33 mouse cellular contexts compared by ENCODE assay signal in the genomic region with DNA sequence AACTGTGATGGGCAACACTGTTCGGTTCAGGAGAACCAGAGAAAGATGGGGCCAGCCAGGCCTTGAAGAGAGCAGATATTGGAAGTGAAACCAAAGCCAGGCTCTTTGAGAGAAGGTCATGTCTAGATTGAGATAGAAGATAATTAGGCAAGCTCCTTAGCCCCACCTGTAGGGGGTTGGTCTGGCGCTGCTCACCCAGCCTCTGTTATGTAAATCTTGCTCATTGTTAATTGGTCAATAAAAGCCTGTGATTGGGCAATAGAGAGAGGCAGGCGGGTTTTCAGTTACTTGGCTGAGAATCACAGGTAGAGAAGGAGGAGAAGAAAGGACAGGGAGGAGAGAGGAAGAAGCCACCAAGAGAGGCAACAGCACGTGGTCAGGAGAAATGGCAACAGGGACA. TPM values are rescaled to one million over a fixed set of nuclear protein-coding genes. Genes with fewer than 3 reads are reported as not detected.
DNase-seq lines count a peak whose midpoint lies in the region; ATAC-seq and TF ChIP-seq lines count a peak whose summit lies in the region.
"Had no signal": no experiment of that assay in that cellular context is flagged by ENCODE, and none has a peak within 500 bp of the region (broad histone marks: within the 10 kb centered on the region; RNA-seq: fewer than 3 reads in every experiment).

No protein-coding gene starts in this region.

- 79% methylated on average over 4 of the region's 4 CpGs for WGBS in heart, embryonic 12.5 days

- DNase-seq in adrenal gland, postnatal 14 days, result peak; percentile 4
- no peak for DNase-seq in adrenal gland, adult (ENCODE audit: inconsistent age in 2 of 2, low spot score in 1 of 2)
- peak; percentile 46 for DNase-seq in ES-E14 (ENCODE audit: low read depth, low spot score)
- peak; percentile 43 for DNase-seq in fat pad, adult 2 months (ENCODE audit: extremely low read depth, low read depth, low spot score)
- no peak for DNase-seq in layer of hippocampus, postnatal 36 days
- no peak for DNase-seq in layer of hippocampus, adult 9-10 months (ENCODE audit: low spot score)
- no peak for DNase-seq in thymus, postnatal 0 days (ENCODE audit: low spot score)
- DNase-seq: adrenal gland, adult 2 months; adrenal gland, postnatal 25 days; B cell, adult 2 months; cerebellum, adult 11-12 months; cerebellum, adult 8-10 months; cerebellum, postnatal 14 days; gastrocnemius, postnatal 25 days; heart, adult 11 months; heart, postnatal 10 days; heart, postnatal 36 days; kidney, adult 18-20 months had no signal

- H3K4me3 ChIP-seq in ES-E14 (ENCODE audit: insufficient read depth in 1 of 2, low read depth in 1 of 2, low read length in 2 of 2, poor library complexity in 1 of 2, severe bottlenecking in 1 of 2), result no peak overlapping the region
- no peak overlapping the region for H3K4me3 ChIP-seq in heart, embryonic 12.5 days
- H3K4me3 ChIP-seq: embryonic facial prominence, embryonic 12.5 days; embryonic facial prominence, embryonic 15.5 days; forebrain, embryonic 12.5 days; forebrain, embryonic 15.5 days; heart, embryonic 15.5 days; hindbrain, embryonic 10.5 days; hindbrain, embryonic 13.5 days had no signal

- H3K9ac ChIP-seq in ES-E14 (ENCODE audit: insufficient read depth, low read depth, low read length, poor library complexity, severe bottlenecking), result no peak overlapping the region
- H3K9ac ChIP-seq in heart, embryonic 12.5 days, result no peak overlapping the region
- H3K9ac ChIP-seq: embryonic facial prominence, embryonic 12.5 days; embryonic facial prominence, embryonic 15.5 days; forebrain, embryonic 12.5 days; forebrain, embryonic 15.5 days; heart, embryonic 15.5 days; hindbrain, embryonic 13.5 days had no signal

- peaks cover 0 to 21% of the 10 kb centered on the region in 2 experiments; a peak in 2 of 4 replicates for H3K4me1 ChIP-seq in ES-E14 (ENCODE audit: control insufficient read depth in 2 of 2, insufficient read depth in 2 of 2, low read length in 2 of 2, poor library complexity in 1 of 2)
- peaks cover 12% of the 10 kb centered on the region for H3K4me1 ChIP-seq in heart, embryonic 12.5 days (replicated peaks)
- H3K4me1 ChIP-seq: embryonic facial prominence, embryonic 15.5 days; forebrain, embryonic 15.5 days had no signal

- peaks cover 4% of the 10 kb centered on the region for H3K27me3 ChIP-seq in heart, embryonic 12.5 days (replicated peaks)
- H3K27me3 ChIP-seq: CH12.LX; embryonic facial prominence, embryonic 12.5 days; embryonic facial prominence, embryonic 15.5 days; forebrain, embryonic 12.5 days; forebrain, embryonic 15.5 days; heart, embryonic 15.5 days; hindbrain, embryonic 13.5 days had no signal

- H3K27ac ChIP-seq in ES-E14 (ENCODE audit: insufficient read depth, low read depth, low read length, poor library complexity, severe bottlenecking), result 0 out of 2 replicates have a peak overlapping the region, but pooled peaks have one; percentile 8
- H3K27ac ChIP-seq in heart, embryonic 12.5 days (ENCODE audit: poor library complexity, severe bottlenecking), result no peak overlapping the region
- H3K27ac ChIP-seq: embryonic facial prominence, embryonic 12.5 days; embryonic facial prominence, embryonic 15.5 days; forebrain, embryonic 12.5 days; forebrain, embryonic 15.5 days; heart, embryonic 15.5 days; hindbrain, embryonic 10.5 days; hindbrain, embryonic 13.5 days had no signal

- H3K36me3 ChIP-seq in ES-E14 (ENCODE audit: control insufficient read depth, insufficient read depth, low read length, poor library complexity, severe bottlenecking), result peaks cover 76% of the 10 kb centered on the region
- H3K36me3 ChIP-seq in heart, embryonic 12.5 days, result peaks cover 86% of the 10 kb centered on the region

- no peak for ATAC-seq in heart, embryonic 12.5 days (ENCODE audit: insufficient number of reproducible peaks, low FRiP score)
- ATAC-seq: forebrain, embryonic 15.5 days; hindbrain, embryonic 16.5 days; intestine, embryonic 16.5 days had no signal

- H3K9me3 ChIP-seq in ES-E14 (ENCODE audit: control insufficient read depth, insufficient read depth, low read depth, low read length), result no peaks in the 10 kb centered on the region
- peaks cover 8% of the 10 kb centered on the region for H3K9me3 ChIP-seq in heart, embryonic 12.5 days (replicated peaks)
- H3K9me3 ChIP-seq: embryonic facial prominence, embryonic 15.5 days; forebrain, embryonic 12.5 days; forebrain, embryonic 15.5 days; heart, embryonic 15.5 days; hindbrain, embryonic 13.5 days had no signal

- no peak overlapping the region for H3K4me2 ChIP-seq in heart, embryonic 12.5 days
- H3K4me2 ChIP-seq: embryonic facial prominence, embryonic 12.5 days; embryonic facial prominence, embryonic 15.5 days; forebrain, embryonic 12.5 days; forebrain, embryonic 15.5 days; heart, embryonic 11.5 days; heart, embryonic 15.5 days; hindbrain, embryonic 13.5 days had no signal

- in situ Hi-C loops in ES-E14 (cut with MboI; ENCODE audit: low sequenced_read_pairs in 2 of 2, unreplicated experiment in 2 of 2), result no loop called here

TF ChIP-seq in ES-E14, 5 proteins besides CTCF, POLR2A, EP300 and RAD21:
- TF ChIP-seq ZC3H11A (IDR thresholded peaks at IDR 0.05; ENCODE audit: borderline replicate concordance, low read depth, low read length), result no peak
- TF ChIP-seq HCFC1 (IDR thresholded peaks at IDR 0.05; ENCODE audit: borderline replicate concordance, insufficient read depth, low read length), result no peak
- TF ChIP-seq MAFK (IDR thresholded peaks at IDR 0.05; ENCODE audit: insufficient read depth, low read depth, low read length), result no peak
- TF ChIP-seq CHD2 (IDR thresholded peaks at IDR 0.05; ENCODE audit: low read depth, low read length), result no peak
- TF ChIP-seq ZNF384 (IDR thresholded peaks at IDR 0.05; ENCODE audit: low read depth, low read length), result no peak

RNA-seq across cellular contexts. Expression of gene Pald1, which starts 32.1 kb away (rescaled TPM):
- total RNA-seq in adrenal gland, postnatal 14 days (2021), result 41.8 and 44.5 TPM in 2 replicates
- 102 and 216 TPM in 2 replicates for total RNA-seq in ES-E14 (2012; rRNA removed)
- total RNA-seq in layer of hippocampus, postnatal 36 days (2021), result 10 to 100 TPM; 14.3 to 15.4 TPM
- polyA plus RNA-seq in heart, embryonic 12.5 days (2016; fragmentation: Nextera tagmentation; extraction: Ambion mirVana), result 33.9 and 37.4 TPM in 2 replicates
- polyA plus RNA-seq in thymus, postnatal 0 days (2015; fragmentation: Nextera tagmentation; extraction: Ambion mirVana), result 2.7 and 3.1 TPM in 2 replicates

RNA-seq across cellular contexts. Expression of gene Prf1, which starts 53.6 kb away (rescaled TPM):
- total RNA-seq in adrenal gland, postnatal 14 days (2021), result 0.22 and 0.26 TPM in 2 replicates
- not detected in 2 replicates for total RNA-seq in ES-E14 (2012; rRNA removed)
- not detected for total RNA-seq in layer of hippocampus, postnatal 36 days (2021)
- 0.10 TPM in 1 of 2 replicates, not detected in the other for polyA plus RNA-seq in heart, embryonic 12.5 days (2016; fragmentation: Nextera tagmentation; extraction: Ambion mirVana)
- 3.1 and 3.6 TPM in 2 replicates for polyA plus RNA-seq in thymus, postnatal 0 days (2015; fragmentation: Nextera tagmentation; extraction: Ambion mirVana)
- total RNA-seq: gastrocnemius, adult 8-10 months; gastrocnemius, postnatal 25 days; heart, postnatal 10 days; MEL had no signal
- polyA plus RNA-seq: brain, embryonic 14.5 days; embryonic facial prominence, embryonic 12.5 days; embryonic facial prominence, embryonic 15.5 days; forebrain, embryonic 12.5 days; forebrain, embryonic 15.5 days; hindbrain, embryonic 10.5 days; hindbrain, embryonic 16.5 days had no signal

Comparison
In these comparisons a context has a peak if more than half of its experiments do, and no peak if none do; other contexts are left out.
1. DNase-seq: peak in adrenal gland, postnatal 14 days (single experiment), ES-E14 (single experiment) and fat pad, adult 2 months (single experiment); none in adrenal gland, adult (0 of 2), layer of hippocampus, postnatal 36 days (0 of 2), layer of hippocampus, adult 9-10 months (single experiment) and thymus, postnatal 0 days (single experiment).